Mouse (Mus musculus): ENCODE data around the gene Tbca. TPM values are rescaled to one million over a fixed set of nuclear protein-coding genes. Genes with fewer than 3 reads are reported as not detected.

The Tbca gene
- polyA plus RNA-seq, 1 experiment = 261 TPM

GRCm38 (mm10) chr13:94871806-94872320 lies 83.2 kb downstream of the Tbca start:
- H3ac ChIP-seq (ENCODE audit: control insufficient read depth, insufficient read length, low read depth) = no peak overlapping the region
- TF ChIP-seq CEBPB (IDR thresholded peaks at IDR 0.05; ENCODE audit: low read depth) (no peak), MYOG (IDR thresholded peaks at IDR 0.05; ENCODE audit: control insufficient read depth, extremely low read depth, insufficient read length) (no peak), MYOD1 (IDR thresholded peaks at IDR 0.05; ENCODE audit: control insufficient read depth, insufficient read length, low read depth) (no peak), CTCF (IDR thresholded peaks at IDR 0.05; ENCODE audit: control insufficient read depth, insufficient read depth, insufficient read length) (no peak), USF1 (IDR thresholded peaks at IDR 0.05; ENCODE audit: low read depth) (no peak), FOSL1 (IDR thresholded peaks at IDR 0.05; ENCODE audit: insufficient read depth, low read length, poor library complexity, severe bottlenecking) (no peak), MAX (IDR thresholded peaks at IDR 0.05) (no peak)
- H3K4me3 ChIP-seq (ENCODE audit: insufficient read depth, poor library complexity, severe bottlenecking) = no peak overlapping the region
- H3K79me3 ChIP-seq (ENCODE audit: low read depth) = no peaks in the 10 kb centered on the region
- H3K36me3 ChIP-seq (ENCODE audit: control insufficient read depth, insufficient read depth) = no peaks in the 10 kb centered on the region
- H3K79me2 ChIP-seq (ENCODE audit: control insufficient read depth, insufficient read depth) = no peaks in the 10 kb centered on the region
- H3K27me3 ChIP-seq (ENCODE audit: control insufficient read depth, insufficient read depth, insufficient read length) = peaks cover 65% of the 10 kb centered on the region

DNA sequence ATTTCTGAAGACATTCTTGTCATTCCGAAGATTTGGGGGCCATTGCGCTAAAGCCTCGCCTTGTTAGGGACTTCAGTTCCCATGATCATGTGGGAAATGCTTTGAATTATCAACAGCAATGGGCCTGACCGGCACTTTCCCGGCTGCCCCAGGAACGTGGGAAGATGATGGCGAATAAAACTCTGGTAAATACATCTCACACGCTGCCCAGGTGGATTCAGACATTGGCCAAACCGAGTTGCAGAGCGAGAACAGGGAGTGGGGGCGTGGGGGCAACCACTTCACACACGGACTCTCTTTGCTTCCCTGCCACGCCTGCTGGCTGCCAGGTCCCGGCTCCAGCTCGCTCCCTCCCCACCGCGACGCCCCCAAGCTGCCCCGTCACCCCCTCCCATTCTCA lies 83.7 kb downstream of the Tbca start:
- no peak for TF ChIP-seq MYOG (IDR thresholded peaks at IDR 0.05; ENCODE audit: control insufficient read depth, extremely low read depth, insufficient read length)
- TF ChIP-seq CTCF (IDR thresholded peaks at IDR 0.05; ENCODE audit: control insufficient read depth, insufficient read depth, insufficient read length) = no peak
- no peak for TF ChIP-seq USF1 (IDR thresholded peaks at IDR 0.05; ENCODE audit: low read depth)
- no peak for TF ChIP-seq MAX (IDR thresholded peaks at IDR 0.05)
- no peak for TF ChIP-seq FOSL1 (IDR thresholded peaks at IDR 0.05; ENCODE audit: insufficient read depth, low read length, poor library complexity, severe bottlenecking)
- TF ChIP-seq CEBPB (IDR thresholded peaks at IDR 0.05; ENCODE audit: low read depth) = no peak
- H3K79me2 ChIP-seq (ENCODE audit: control insufficient read depth, insufficient read depth) = no peaks in the 10 kb centered on the region
- no peak overlapping the region for H3ac ChIP-seq (ENCODE audit: control insufficient read depth, insufficient read length, low read depth)
- H3K79me3 ChIP-seq (ENCODE audit: low read depth) = no peaks in the 10 kb centered on the region
- no peaks in the 10 kb centered on the region for H3K36me3 ChIP-seq (ENCODE audit: control insufficient read depth, insufficient read depth)
- peaks cover 70% of the 10 kb centered on the region for H3K27me3 ChIP-seq (ENCODE audit: control insufficient read depth, insufficient read depth, insufficient read length)
- no peak overlapping the region for H3K4me3 ChIP-seq (ENCODE audit: insufficient read depth, poor library complexity, severe bottlenecking)

- Histone ChIP-seq H3K36me3 (ENCODE audit: control insufficient read depth, insufficient read depth) (no peaks in the 10 kb centered on the region), H3K4me3 (ENCODE audit: insufficient read depth, poor library complexity, severe bottlenecking) (no peak overlapping the region), H3K27me3 (ENCODE audit: control insufficient read depth, insufficient read depth, insufficient read length) (peaks cover 65% of the 10 kb centered on the region), H3ac (ENCODE audit: control insufficient read depth, insufficient read length, low read depth) (no peak overlapping the region), H3K79me3 (ENCODE audit: low read depth) (no peaks in the 10 kb centered on the region), H3K79me2 (ENCODE audit: control insufficient read depth, insufficient read depth) (no peaks in the 10 kb centered on the region)
- TF ChIP-seq MYOD1 (IDR thresholded peaks at IDR 0.05; ENCODE audit: control insufficient read depth, insufficient read length, low read depth) (no peak), MYOG (IDR thresholded peaks at IDR 0.05; ENCODE audit: control insufficient read depth, extremely low read depth, insufficient read length) (no peak), MAX (IDR thresholded peaks at IDR 0.05) (no peak)
These were observed 84.7 kb downstream of the Tbca start for GRCm38 (mm10) chr13:94873111-94874038.

GRCm38 (mm10) chr13:94874039-94874425 lies 85.3 kb downstream of the Tbca start:
- Histone ChIP-seq H3K36me3 (ENCODE audit: control insufficient read depth, insufficient read depth) (no peaks in the 10 kb centered on the region), H3ac (ENCODE audit: control insufficient read depth, insufficient read length, low read depth) (no peak overlapping the region), H3K4me3 (ENCODE audit: insufficient read depth, poor library complexity, severe bottlenecking) (no peak overlapping the region), H3K79me3 (ENCODE audit: low read depth) (no peaks in the 10 kb centered on the region), H3K27me3 (ENCODE audit: control insufficient read depth, insufficient read depth, insufficient read length) (peaks cover 59% of the 10 kb centered on the region), H3K79me2 (ENCODE audit: control insufficient read depth, insufficient read depth) (no peaks in the 10 kb centered on the region)
- TF ChIP-seq FOSL1 (IDR thresholded peaks at IDR 0.05; ENCODE audit: insufficient read depth, low read length, poor library complexity, severe bottlenecking) (no peak), MAX (IDR thresholded peaks at IDR 0.05) (no peak), USF1 (IDR thresholded peaks at IDR 0.05; ENCODE audit: low read depth) (no peak), CTCF (IDR thresholded peaks at IDR 0.05; ENCODE audit: control insufficient read depth, insufficient read depth, insufficient read length) (no peak), CEBPB (IDR thresholded peaks at IDR 0.05; ENCODE audit: low read depth) (no peak), MYOG (IDR thresholded peaks at IDR 0.05; ENCODE audit: control insufficient read depth, extremely low read depth, insufficient read length) (no peak), MYOD1 (IDR thresholded peaks at IDR 0.05; ENCODE audit: control insufficient read depth, insufficient read length, low read depth) (no peak)

DNA sequence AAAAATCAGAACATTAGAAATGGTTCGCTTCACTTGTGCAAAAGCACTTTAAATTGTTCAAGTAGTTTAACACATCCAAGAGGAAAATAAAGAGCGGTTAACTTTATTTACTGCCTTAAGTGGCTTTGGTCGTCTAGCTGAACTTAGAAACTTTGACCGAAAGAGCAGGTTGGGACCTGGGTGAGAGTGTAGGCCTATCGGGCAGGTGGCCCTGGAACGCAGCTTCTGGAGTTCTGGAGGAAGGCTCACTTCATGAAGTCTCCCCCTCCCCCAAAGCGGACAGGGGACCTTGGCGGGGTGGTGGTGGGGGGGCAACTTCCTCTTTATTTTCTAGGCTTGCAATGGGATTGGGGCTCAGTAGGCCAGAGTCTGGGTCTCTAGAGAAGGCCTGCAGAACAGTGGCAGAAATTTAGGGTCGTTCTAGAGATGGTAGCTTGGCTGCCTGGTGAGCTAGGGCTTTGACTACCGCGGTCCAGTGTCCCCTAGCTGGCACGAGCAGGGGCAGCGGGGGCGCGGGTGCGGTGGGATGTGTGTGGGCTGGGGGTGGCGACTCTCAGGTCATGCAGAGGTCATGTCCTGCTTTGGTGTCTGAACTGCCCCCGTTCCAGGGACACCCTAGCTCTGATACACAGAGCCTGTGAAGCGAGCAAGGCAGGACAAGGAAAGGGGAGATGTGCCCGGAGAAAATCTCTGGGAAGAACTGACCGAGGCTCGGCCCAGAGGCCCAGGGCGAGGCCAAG lies 86.1 kb downstream of the Tbca start:
- H3ac ChIP-seq (ENCODE audit: control insufficient read depth, insufficient read length, low read depth) = no peak overlapping the region
- H3K79me3 ChIP-seq (ENCODE audit: low read depth) = no peaks in the 10 kb centered on the region
- H3K27me3 ChIP-seq (ENCODE audit: control insufficient read depth, insufficient read depth, insufficient read length) = peaks cover 55% of the 10 kb centered on the region
- TF ChIP-seq MYOG (IDR thresholded peaks at IDR 0.05; ENCODE audit: control insufficient read depth, extremely low read depth, insufficient read length) = no peak
- TF ChIP-seq MYOD1 (IDR thresholded peaks at IDR 0.05; ENCODE audit: control insufficient read depth, insufficient read length, low read depth) = no peak
- no peak for TF ChIP-seq CTCF (IDR thresholded peaks at IDR 0.05; ENCODE audit: control insufficient read depth, insufficient read depth, insufficient read length)
- no peak for TF ChIP-seq CEBPB (IDR thresholded peaks at IDR 0.05; ENCODE audit: low read depth)
- no peak for TF ChIP-seq FOSL1 (IDR thresholded peaks at IDR 0.05; ENCODE audit: insufficient read depth, low read length, poor library complexity, severe bottlenecking)
- TF ChIP-seq MAX (IDR thresholded peaks at IDR 0.05) = no peak
- no peak for TF ChIP-seq USF1 (IDR thresholded peaks at IDR 0.05; ENCODE audit: low read depth)
- H3K4me3 ChIP-seq (ENCODE audit: insufficient read depth, poor library complexity, severe bottlenecking) = no peak overlapping the region
- no peaks in the 10 kb centered on the region for H3K79me2 ChIP-seq (ENCODE audit: control insufficient read depth, insufficient read depth)
- H3K36me3 ChIP-seq (ENCODE audit: control insufficient read depth, insufficient read depth) = no peaks in the 10 kb centered on the region

Data from C2C12 (cell line).